8 mouse cellular contexts compared by ENCODE assay signal in genomic region chr12:81974806-81975205, GRCm38 (mm10).
DNase-seq lines count a peak whose midpoint lies in the region; ATAC-seq and TF ChIP-seq lines count a peak whose summit lies in the region.

No protein-coding gene starts in this region.

- no peak overlapping the region for H3K27ac ChIP-seq in intestine, postnatal 0 days (ENCODE audit: low read depth, low read length)
- no peak overlapping the region for H3K27ac ChIP-seq in intestine, embryonic 16.5 days (ENCODE audit: low read length)

- no peaks in the 10 kb centered on the region for H3K4me1 ChIP-seq in intestine, postnatal 0 days (replicated peaks; ENCODE audit: control insufficient read depth, insufficient read depth, low read length)
- H3K4me1 ChIP-seq in intestine, embryonic 16.5 days (ENCODE audit: control insufficient read depth, insufficient read depth, low read length): no peaks in the 10 kb centered on the region

- H3K36me3 ChIP-seq in intestine, postnatal 0 days (ENCODE audit: control insufficient read depth, insufficient read depth): peaks cover 82% of the 10 kb centered on the region
- H3K36me3 ChIP-seq in intestine, embryonic 16.5 days (ENCODE audit: control insufficient read depth, insufficient read depth, low read length): peaks cover 5% of the 10 kb centered on the region; the same call in 1 of the 2 replicates

- intact Hi-C loops in left cerebral cortex, postnatal 14 days (cut with DNase I): loop anchor here (5.0 kb wide), 1 partner anchor 178 kb away; no protein-coding TSS in a partner anchor
- intact Hi-C loops in gastrocnemius, postnatal 36 days (cut with DNase I): no loop called here

- TF ChIP-seq CTCF in intestine, postnatal 0 days (IDR thresholded peaks at IDR 0.05; ENCODE audit: low read depth): peak; percentile 64

- H3K4me3 ChIP-seq in intestine, postnatal 0 days (ENCODE audit: low read depth, low read length): no peak overlapping the region
- H3K4me3 ChIP-seq in intestine, embryonic 16.5 days (ENCODE audit: low read length): no peak overlapping the region

- WGBS in intestine, postnatal 0 days: 65% methylated on average over 2 of the region's 2 CpGs
- 61% methylated on average over 2 of the region's 2 CpGs for WGBS in intestine, embryonic 16.5 days

- no peaks in the 10 kb centered on the region for H3K9me3 ChIP-seq in intestine, postnatal 0 days (ENCODE audit: control insufficient read depth)
- no peaks in the 10 kb centered on the region for H3K9me3 ChIP-seq in intestine, embryonic 16.5 days (ENCODE audit: control insufficient read depth, low read length)

- H3K9ac ChIP-seq in intestine, postnatal 0 days (ENCODE audit: low read depth, low read length): no peak overlapping the region
- no peak overlapping the region for H3K9ac ChIP-seq in intestine, embryonic 16.5 days (ENCODE audit: low read depth, low read length)

- peak; percentile 29 for DNase-seq in ES-CJ7 (ENCODE audit: low read depth, low spot score)
- peak; percentile 30 for DNase-seq in adipocyte (ENCODE audit: low spot score)
- DNase-seq in left cerebral cortex, postnatal 14 days (ENCODE audit: low spot score in 2 of 2): peak; percentile 51 to 65
- DNase-seq in thymus, postnatal 0 days (ENCODE audit: low spot score): peak; percentile 42
- no peak for DNase-seq in gastrocnemius, postnatal 36 days
- no peak for DNase-seq in gastrocnemius, adult 8-10 months (ENCODE audit: low spot score in 2 of 2)

- H3K4me2 ChIP-seq in intestine, postnatal 0 days (replicated peaks; ENCODE audit: low read depth): no peak overlapping the region
- no peak overlapping the region for H3K4me2 ChIP-seq in intestine, embryonic 16.5 days (ENCODE audit: low read depth, low read length)

- ATAC-seq in intestine, postnatal 0 days: no peak
- no peak for ATAC-seq in intestine, embryonic 16.5 days

- no peaks in the 10 kb centered on the region for H3K27me3 ChIP-seq in intestine, postnatal 0 days (replicated peaks; ENCODE audit: control insufficient read depth, insufficient read depth, low read length)
- no peaks in the 10 kb centered on the region for H3K27me3 ChIP-seq in intestine, embryonic 16.5 days (replicated peaks; ENCODE audit: control insufficient read depth, insufficient read depth, low read length)

Comparison
In these comparisons a context has a peak if more than half of its experiments do, and no peak if none do; other contexts are left out.
1. DNase-seq: peak in ES-CJ7 (single experiment), adipocyte (single experiment), left cerebral cortex, postnatal 14 days (2 of 2) and thymus, postnatal 0 days (single experiment); none in gastrocnemius, postnatal 36 days (0 of 2) and gastrocnemius, adult 8-10 months (0 of 2).